Mouse (Mus musculus) heart, postnatal 25 days (tissue): ENCODE results near the gene Rhbdl2. TPM values are rescaled to one million over a fixed set of nuclear protein-coding genes. Genes with fewer than 3 reads are reported as not detected.

Experiments
- DNase-seq: peaks from one replicate; pipeline ENCODE4 v3.0.0; 2022; ENCODE audit warnings: low spot score
- intact Hi-C: fragments of 180-260 bp; cut with DNase I; formaldehyde crosslinking; loops from one replicate; pipeline ENCODE4 v1.15.1; 2025
- total RNA-seq, 2 experiments: library from RNA; stranded (reverse); gene quantifications; 2 replicates each; pipeline ENCODE4 v1.2.3; 2021

The Rhbdl2 gene
- not detected for total RNA-seq

DNA sequence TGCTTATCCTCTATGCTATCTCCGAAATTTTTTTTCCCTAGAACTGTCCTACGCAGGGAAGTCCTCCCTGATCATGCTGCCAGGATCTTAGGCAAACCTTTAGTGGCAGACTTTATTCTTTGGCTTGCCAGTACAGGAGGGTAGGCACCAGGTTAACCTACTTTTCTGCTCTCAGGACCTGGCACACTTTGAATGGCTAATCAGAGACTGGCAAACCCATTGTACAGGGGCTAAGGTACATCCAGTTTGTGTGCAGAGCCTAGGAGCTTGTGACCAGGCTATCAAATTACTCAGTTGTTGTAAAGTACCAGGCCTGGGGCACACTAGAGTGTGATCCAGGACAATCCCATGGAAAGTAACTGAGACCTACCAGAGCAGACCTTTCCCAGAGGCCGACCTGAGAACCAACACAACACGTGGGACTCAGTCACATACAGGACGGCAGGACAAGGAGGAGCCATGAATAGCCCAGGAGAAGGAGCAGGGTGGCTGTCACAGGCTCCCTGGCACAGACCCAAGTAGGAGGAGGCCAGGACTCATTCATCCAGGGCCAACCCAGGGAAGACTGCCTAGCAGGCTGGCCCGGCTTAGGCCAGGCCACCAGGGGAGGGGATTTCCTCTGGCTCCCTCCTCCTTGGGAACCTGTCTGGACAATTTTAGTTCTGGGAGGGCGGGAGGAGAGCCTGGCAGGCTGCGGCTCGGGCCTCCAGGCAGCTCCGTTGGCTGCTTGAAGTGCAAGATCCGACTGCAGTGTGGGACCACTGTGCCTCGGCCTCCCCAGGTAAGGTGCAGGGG lies at the start of gene Rhbdl2:
Rhbdl2 (plus strand) TSS at position 684 of the 795 bp plus-strand sequence.
- intact Hi-C loops = no loop called here
- peak; percentile 49 for DNase-seq

DNA sequence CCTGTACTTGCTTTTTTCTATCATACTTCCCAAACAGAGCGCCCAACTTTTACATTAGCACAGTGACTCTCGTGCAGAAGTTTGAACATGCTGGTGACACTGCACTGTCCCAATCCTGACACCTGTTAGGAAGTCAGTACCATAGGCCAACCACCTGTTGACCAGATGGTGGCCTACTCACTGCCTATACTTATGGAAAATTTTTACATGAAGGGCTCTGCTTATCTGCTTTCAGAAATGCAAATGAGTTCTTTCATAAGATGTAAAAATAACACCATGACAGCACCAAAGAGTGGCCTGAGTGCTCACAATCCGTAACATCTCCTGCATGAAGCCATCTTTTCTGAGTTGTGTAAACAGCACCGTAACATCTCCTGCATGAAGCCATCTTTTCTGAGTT lies 49.0 kb upstream of the Rhbdl2 start:
- DNase-seq = no peak

DNA sequence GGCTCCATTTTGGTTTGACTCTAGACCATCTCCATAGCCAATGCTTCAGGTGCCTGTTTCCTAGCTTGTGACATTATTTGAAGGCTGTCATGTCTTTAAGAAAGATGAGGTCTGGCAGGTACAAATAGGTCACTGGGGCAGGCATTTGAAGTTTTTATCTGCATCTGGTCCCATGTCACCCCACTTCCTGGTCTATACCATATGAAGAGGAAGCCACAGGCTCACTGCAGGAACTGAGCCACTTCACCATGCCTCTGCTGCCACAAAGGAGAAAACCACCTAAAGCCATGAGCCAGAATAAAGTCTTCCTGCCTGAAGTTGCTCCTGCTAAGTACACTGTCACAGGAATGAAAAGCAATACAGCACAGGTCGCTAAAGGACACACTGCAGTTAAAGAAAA lies 44.8 kb upstream of the Rhbdl2 start:
- DNase-seq = no peak
- intact Hi-C loops = no loop called here

More for the DNA sequence above, 49.0 kb upstream of the Rhbdl2 start:
- intact Hi-C loops = no loop called here

GRCm38 (mm10) chr4:123745221-123745775 lies 42.4 kb upstream of the Rhbdl2 start:
- intact Hi-C loops = no loop called here
- DNase-seq = no peak

- no peak for DNase-seq
- intact Hi-C loops = no loop called here
Observed at GRCm38 (mm10) chr4:123748726-123749415, 38.8 kb upstream of the Rhbdl2 start.

DNA sequence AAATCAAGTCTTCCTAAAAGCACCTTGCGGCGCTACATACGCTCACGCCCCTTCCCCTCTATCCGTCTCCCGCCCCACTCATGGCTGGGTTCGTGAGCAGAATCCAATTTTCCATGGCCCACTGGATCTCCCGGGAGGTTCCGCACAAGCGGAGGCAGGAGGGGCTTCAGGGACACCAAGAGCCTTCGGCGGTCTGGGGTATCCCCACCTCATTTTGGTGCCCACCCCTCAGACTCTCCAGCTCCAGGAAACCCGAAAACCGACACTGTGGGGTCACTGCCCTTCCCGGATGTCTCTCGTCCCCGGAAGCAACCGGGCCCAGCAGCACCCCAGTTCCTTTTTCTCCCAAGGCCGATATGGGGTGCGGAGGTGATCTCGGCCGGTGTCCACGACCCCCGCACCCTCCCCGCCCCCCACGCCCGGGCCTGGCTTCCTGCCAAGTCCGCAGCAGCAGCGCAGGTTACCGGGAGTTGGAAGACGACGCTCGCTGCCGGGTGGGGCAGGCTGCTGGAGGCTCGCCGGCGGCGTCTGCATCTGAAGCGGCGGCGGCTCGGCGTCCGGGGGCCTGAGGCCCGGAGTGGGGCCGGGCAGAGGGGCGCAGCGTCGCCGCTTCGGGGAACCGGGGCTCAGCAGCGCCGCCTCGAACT lies 38.1 kb upstream of the Rhbdl2 start:
- intact Hi-C loops = no loop called here
- peak; percentile 6 for DNase-seq

DNA sequence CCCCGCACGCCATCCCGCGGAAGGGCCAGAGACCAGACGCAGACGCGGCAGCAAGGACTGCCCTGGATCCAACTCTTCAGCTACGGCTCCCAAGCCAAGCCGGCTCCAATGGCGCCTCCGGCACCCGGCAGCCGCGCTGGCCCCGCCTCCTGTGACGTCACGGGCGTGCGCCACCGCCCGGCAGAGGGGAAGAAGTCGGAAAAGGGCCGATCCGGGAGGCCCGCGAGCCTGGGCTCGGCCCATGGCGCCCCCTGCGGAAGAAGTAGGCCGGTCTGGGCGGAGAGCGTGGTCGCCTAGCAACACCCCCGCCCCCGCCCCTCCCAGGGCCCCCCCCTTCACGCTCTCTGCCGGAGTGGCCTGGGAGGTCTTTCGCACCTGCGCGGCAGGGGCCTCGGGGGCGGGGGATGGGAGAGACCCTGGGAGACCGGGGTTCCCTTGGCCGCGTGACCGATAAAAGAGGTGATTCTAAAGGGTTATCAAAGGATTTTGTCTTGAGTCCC lies 37.5 kb upstream of the Rhbdl2 start, which contains the start of gene Akirin1:
Akirin1 (minus strand) TSS at position 194 of the 500 bp plus-strand sequence.
- DNase-seq = peak; percentile 95
- intact Hi-C loops = no loop called here

DNA sequence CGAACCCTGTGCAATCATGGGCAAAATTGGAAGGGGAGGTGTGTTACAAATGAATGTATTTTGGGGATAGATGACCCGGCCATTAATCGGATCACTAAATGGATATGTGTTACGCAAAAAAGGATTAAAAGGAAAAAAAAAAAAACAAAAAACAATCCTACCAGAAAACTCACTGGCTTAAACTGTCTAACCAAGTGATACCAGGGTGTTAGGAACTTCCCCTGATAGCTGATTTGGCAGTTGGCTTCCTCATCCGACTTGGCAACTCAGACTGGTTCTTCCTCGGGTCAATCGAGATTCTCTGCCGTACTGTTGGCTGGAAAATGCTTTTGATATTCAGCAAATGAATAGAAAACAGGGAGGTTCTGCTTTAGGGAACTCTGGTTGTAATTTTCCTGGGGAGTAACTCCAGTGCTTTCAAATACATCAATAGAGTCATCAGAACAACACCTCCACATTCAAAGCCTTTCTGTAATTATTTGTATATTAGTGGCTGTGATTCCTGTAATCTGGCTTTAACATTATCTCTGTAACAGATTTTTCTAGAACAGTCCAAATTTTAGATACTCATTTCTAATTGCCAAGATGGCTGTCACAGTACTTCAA lies 36.9 kb upstream of the Rhbdl2 start:
- intact Hi-C loops = no loop called here
- peak; percentile 10 for DNase-seq

GRCm38 (mm10) chr4:123758306-123758705 lies 29.4 kb upstream of the Rhbdl2 start:
- intact Hi-C loops = loop anchor here (2.0 kb wide), 1 partner anchor 140 kb away; no protein-coding TSS in a partner anchor
- DNase-seq = no peak

DNA sequence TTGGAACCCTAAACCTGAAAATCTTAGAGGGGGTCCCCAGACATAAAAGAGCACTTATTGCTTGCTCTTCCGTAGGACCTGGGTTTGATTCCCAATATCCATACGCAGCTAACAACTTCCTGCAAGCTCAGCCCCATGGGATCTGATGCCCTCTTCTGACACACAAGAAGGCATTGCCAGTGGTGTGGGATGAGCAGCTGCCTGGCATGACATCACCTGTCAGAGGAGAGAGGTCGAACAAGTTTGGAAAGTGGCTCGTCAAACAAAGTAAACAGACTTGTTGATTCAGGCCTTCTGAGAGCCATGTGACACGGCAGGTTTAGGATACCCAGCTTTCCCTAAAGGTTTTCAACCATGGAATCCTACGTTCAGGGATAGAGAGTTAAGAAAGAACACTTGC lies 22.6 kb upstream of the Rhbdl2 start:
- no peak for DNase-seq
- intact Hi-C loops = no loop called here

DNA sequence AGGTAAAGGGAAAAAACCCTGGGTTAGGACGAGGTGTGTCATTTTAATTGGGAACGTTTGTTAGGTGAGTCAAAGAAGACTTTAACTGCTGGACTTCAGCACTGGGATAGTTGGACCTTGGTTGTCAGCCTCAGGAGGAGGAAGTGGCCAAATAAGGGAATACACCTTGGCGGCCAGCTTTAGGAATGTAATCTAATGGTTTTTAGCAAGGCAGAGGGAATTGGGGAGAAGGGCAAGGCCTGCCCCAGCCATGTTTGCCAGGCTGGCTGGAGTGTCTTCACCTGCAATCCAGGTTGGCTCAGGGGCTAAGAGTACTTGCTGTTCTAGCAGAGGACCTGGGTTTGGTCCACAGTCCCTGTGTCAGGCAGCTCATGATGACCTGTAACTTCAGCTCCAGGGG lies 19.9 kb upstream of the Rhbdl2 start:
- DNase-seq = no peak
- intact Hi-C loops = no loop called here

DNA sequence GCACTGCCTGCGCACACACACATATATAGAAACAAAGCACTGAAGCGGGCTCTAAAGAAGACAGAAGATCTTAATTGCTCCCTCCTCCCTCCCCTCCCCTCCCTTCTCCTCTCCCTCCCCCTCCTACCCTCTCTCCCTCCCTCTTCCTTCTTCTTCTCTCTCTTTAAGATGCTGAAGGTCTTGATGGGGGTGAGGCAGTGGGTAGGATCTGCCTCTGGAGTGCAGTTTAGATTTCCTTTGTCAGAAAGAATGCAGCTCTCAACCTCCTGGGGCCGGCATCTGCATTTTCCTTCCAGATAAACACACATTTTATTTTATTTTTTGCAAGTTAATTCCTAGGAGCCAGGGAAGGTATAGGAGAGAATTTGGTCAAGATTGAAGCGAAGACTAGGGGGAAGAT lies 19.4 kb upstream of the Rhbdl2 start:
- intact Hi-C loops = no loop called here

DNA sequence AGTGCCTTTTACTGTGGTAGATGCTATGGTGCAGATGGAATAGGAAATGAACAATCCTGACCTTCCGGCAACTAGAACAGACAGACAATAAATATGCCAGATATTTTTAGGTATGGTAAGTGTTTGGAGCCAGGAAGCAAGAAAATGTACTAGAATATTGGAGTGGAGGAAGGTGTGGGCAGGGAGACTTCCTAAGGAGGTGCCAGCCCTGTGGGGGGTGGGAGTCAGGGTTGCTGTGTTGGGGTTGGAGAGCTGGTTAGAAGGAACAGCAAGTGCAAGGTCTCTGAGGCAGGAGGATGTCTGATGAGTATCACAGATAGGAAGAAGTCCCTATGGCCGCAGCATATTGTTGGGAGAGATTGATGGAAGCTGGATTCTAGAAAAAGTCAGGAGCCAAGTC lies 5.0 kb downstream of the Rhbdl2 start:
- DNase-seq = no peak
- intact Hi-C loops = no loop called here

More for the DNA sequence above, 19.4 kb upstream of the Rhbdl2 start:
- DNase-seq = no peak

DNA sequence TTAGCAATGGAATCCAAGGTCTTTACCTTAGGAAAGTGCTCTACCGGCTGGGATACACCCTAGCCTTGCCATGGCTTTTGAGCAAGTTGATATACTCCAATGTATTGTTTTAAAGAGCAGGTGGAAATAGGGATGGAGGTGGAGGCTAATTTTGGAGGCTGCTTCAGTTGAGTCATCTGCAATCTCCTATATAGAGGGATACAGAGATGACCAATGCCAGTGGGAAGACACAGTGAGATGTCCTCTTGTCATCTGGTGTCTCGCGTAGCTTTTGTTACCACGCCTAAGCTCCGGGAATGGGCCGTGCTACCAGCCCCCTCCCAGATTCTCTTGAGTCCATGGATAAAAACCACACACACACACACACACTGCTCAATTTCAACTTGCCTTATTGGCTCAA lies 5.5 kb downstream of the Rhbdl2 start:
- intact Hi-C loops = no loop called here

GRCm38 (mm10) chr4:123795057-123795456 lies 7.4 kb downstream of the Rhbdl2 start:
- no peak for DNase-seq
- intact Hi-C loops = no loop called here

More for the DNA sequence above, 5.5 kb downstream of the Rhbdl2 start:
- DNase-seq = no peak

DNA sequence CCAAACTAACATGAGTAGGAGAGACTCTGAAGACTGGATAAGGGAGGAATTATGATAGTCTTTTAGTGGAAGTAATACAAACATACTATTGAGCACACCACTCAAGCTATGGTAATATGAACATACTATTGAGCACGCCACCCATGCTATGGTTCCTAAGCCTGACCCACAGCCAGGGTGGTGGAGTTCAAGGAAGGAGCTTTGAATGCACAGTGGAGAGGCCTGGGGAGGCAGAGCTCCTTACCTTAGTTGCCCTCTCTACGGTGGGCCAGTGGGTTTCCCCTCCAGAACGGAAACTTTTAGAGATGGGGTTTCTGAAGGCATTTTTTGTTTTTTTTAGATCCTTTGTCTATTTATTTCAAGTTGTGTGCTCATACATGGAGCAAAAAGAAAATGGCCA lies 9.7 kb downstream of the Rhbdl2 start:
- DNase-seq = no peak
- intact Hi-C loops = no loop called here

- intact Hi-C loops = no loop called here
- no peak for DNase-seq
Observed at GRCm38 (mm10) chr4:123797856-123798255, 10.2 kb downstream of the Rhbdl2 start.

DNA sequence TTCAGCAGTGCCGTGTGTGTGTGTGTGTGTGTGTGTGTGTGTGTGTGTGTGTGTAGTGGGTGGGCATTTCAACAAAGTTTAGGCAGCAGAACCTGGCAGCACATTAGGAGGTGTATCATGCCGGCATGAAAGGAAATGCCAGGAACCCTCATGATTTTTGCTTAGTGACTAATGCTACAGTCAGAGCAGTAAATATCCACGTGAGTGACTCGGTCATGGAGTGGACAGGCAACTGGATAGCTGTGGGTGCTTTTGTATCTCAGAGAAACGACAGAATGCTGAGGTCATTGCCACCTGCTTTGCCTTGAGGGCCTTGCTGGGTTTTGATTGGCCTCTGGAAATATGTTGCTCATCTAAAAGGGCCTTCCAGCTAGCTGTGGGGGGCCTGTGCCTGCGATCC lies 16.0 kb downstream of the Rhbdl2 start:
- DNase-seq = no peak
- intact Hi-C loops = no loop called here

- intact Hi-C loops = no loop called here
- no peak for DNase-seq
Observed at GRCm38 (mm10) chr4:123808304-123808703, 20.6 kb downstream of the Rhbdl2 start.
